Mouse (Mus musculus): Measurements from ENCODE around the gene Meig1.

DNA sequence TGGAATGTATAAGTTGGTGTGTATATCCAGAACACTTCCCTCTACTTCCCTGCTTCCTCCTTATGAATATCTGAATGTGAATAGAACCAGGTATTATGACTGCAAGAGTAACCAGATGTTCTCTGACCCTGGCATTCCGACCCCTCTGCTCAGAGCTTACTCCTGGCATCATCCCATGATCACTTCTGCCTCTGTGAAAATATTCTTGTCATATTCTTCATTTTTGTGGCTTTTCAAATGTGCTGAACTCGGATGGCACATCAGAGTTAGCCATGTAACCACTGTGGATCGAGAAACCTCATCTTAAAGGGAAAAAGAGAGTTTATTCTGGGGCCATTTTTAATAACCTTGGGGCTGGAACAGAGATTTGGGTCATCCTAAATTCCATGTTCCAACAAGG is at the start of gene Meig1:
- TF ChIP-seq CTCF (IDR thresholded peaks at IDR 0.05; ENCODE audit: extremely low read depth, insufficient read depth, insufficient read length, insufficient replicate concordance): no peak
- no peak for TF ChIP-seq POLR2A (IDR thresholded peaks at IDR 0.05; ENCODE audit: low read depth, low read length)
